ENCODE assay signal across 8 mouse cellular contexts in the genomic region with DNA sequence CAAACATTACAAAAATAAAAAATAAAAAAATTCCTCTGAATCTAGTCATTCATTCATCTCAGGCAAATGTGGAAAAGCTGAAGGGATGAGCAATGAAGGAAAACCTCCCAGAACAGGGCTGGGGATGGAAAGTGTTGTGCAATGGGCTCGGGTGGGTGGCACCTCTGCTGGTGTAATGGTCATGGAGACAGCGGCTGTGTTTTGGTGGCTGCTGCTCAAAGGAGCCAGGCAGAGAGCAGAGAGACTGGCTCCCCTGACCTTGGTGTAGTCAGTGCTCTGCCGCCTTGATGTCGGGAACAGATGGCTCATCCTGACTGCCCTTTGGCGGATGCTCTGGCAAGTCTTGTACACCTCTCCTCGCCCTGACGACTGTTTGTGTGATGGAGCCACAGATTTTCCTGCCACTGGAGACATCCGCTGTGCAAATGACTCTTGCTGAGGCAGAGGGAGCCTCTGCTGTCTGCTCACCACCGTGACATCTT. TPM values are rescaled to one million over a fixed set of nuclear protein-coding genes. Genes with fewer than 3 reads are reported as not detected.
DNase-seq lines count a peak whose midpoint lies in the region; ATAC-seq lines count a peak whose summit lies in the region.

No protein-coding gene starts in this region.

- peak; percentile 14 to 26 for DNase-seq in frontal cortex, postnatal 36 days (ENCODE audit: low spot score in 2 of 2)
- no peak for DNase-seq in frontal cortex, postnatal 10 days (ENCODE audit: low spot score in 2 of 2)
- peak; percentile 11 for DNase-seq in right cerebral cortex, adult 18-20 months
- DNase-seq in right cerebral cortex, postnatal 4 days, result no peak
- DNase-seq in gastrocnemius, postnatal 36 days, result peak; percentile 47 to 61
- no peak for DNase-seq in spleen, postnatal 36 days (ENCODE audit: low spot score in 2 of 2)

- no peak for ATAC-seq in megakaryocyte progenitor cell, adult 5-6 weeks (replicated peaks; ENCODE audit: poor library complexity)
- no peak for ATAC-seq in granulocyte monocyte progenitor cell, adult 5-6 weeks (replicated peaks; ENCODE audit: poor library complexity, severe bottlenecking)

- intact Hi-C loops in gastrocnemius, postnatal 36 days (cut with DNase I), result loop anchor here (5.0 kb wide), 1 partner anchor 36 kb away; no protein-coding TSS in a partner anchor

RNA-seq across cellular contexts. Expression of a gene that starts 32.1 kb away (rescaled TPM):
- 10 to 100 TPM; 16.1 to 19.9 TPM for total RNA-seq in gastrocnemius, postnatal 36 days (2021)
- not detected in 2 replicates for total RNA-seq in megakaryocyte progenitor cell, adult 5-6 weeks (2015)
- not detected in 2 replicates for total RNA-seq in megakaryocyte progenitor cell, adult 5-6 weeks (2017)
- total RNA-seq in granulocyte monocyte progenitor cell, adult 5-6 weeks (2014; fragmentation: Nextera tagmentation), result not detected in 2 replicates
- total RNA-seq in granulocyte monocyte progenitor cell, adult 5-6 weeks (2017), result not detected in 2 replicates

RNA-seq across cellular contexts. Expression of a gene that starts 45.5 kb away (rescaled TPM):
- not detected for total RNA-seq in gastrocnemius, postnatal 36 days (2021)
- not detected in 2 replicates for total RNA-seq in megakaryocyte progenitor cell, adult 5-6 weeks (2015)
- not detected in 2 replicates for total RNA-seq in megakaryocyte progenitor cell, adult 5-6 weeks (2017)
- total RNA-seq in granulocyte monocyte progenitor cell, adult 5-6 weeks (2014; fragmentation: Nextera tagmentation), result 1.2 TPM in 1 of 2 replicates, not detected in the other
- total RNA-seq in granulocyte monocyte progenitor cell, adult 5-6 weeks (2017), result not detected in 2 replicates

Comparison
In these comparisons a context has a peak if more than half of its experiments do, and no peak if none do; other contexts are left out.
1. DNase-seq: peak in frontal cortex, postnatal 36 days (2 of 2), right cerebral cortex, adult 18-20 months (single experiment) and gastrocnemius, postnatal 36 days (2 of 2); none in frontal cortex, postnatal 10 days (0 of 2), right cerebral cortex, postnatal 4 days (single experiment) and spleen, postnatal 36 days (0 of 2).
2. RNA of a gene that starts 32.1 kb away (total RNA-seq): 16.1 to 19.9 TPM in gastrocnemius, postnatal 36 days; not detected in granulocyte monocyte progenitor cell, adult 5-6 weeks and not detected in megakaryocyte progenitor cell, adult 5-6 weeks; every median in the first group is over 10 times any median in the second.